Mouse (Mus musculus) kidney, adult 9 months (tissue): ENCODE results near the gene Tubb1.

Experiments
- DNase-seq: peaks from one replicate; pipeline ENCODE4 v3.0.0; 2022

Gene Tubb1

DNA sequence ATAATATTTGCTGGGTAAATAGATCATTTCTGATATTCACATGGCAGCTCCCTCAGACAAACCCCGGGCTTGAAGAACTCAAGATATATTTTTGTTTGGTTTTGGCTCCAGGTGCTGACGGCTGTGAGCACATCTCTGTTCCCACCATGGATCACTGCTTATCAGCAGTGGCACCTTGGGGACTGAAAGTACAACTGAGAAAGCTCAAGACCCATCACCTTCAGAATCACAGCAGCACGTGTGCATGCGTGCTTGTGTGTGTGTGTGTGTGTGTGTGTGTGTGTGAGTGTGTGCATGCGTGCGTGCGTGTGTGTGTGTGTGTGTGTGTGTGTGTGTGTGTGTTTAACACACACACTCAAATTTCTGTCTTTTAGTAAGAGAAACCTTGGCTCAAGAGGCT lies 6.1 kb upstream of the Tubb1 start:
- DNase-seq = no peak

DNA sequence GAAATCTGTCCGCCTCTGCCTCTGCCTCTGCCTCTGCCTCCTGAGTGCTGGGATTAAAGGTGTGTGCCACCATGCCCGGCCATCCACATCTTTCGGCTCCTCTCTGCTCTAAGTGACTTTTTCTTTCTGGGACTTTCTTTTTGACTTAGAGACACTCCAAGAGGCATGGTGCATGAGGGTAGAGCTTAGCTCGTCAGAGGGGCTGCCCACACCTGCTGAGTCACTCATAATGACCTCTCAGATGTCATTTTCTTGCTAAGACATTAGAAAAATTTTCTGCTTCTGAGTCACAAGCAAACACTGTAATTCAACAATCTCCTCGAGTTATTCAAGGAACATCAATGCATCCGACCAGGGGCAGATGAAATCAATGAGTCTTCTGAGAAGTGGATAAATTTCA lies 5.5 kb upstream of the Tubb1 start:
- no peak for DNase-seq

DNA sequence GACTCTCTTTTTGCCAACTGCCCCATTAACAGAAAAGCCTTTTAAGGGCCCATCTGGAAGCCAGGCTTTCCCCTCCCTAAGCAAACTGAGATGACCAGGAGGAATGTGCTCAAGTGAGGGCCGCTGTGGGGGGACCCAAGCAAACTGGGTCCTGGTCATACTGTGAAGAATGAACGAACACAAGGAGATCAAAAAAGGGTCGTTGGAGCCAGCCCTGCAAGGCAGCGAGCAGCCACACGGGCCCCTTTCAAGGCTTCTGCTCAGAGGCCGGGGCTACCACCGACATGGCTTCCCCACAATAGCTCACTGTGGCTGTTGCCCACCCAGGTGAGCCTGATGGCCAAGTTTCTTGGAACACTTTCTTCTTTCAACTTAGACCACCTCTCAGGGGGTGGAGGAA lies 4.0 kb upstream of the Tubb1 start:
- DNase-seq = no peak

DNA sequence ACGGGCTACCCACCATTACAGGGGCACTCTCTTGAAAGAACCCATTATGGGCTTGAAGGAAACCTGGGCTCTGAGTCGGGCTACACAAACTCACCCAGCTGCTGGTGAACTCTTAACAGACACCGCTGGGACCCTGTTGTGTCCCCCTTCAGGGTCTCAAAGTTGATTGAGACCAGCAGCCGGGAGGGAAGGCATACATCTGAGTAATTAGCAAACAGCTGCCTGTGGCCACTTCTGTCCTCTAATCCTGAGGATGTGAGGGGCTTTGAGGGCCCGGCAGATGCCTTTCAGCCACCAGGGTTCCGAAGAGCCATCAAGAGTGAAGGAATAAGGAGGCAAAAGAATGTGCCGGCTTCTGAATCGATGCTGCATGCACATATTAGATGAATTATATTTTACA lies 3.6 kb upstream of the Tubb1 start:
- DNase-seq = no peak

DNA sequence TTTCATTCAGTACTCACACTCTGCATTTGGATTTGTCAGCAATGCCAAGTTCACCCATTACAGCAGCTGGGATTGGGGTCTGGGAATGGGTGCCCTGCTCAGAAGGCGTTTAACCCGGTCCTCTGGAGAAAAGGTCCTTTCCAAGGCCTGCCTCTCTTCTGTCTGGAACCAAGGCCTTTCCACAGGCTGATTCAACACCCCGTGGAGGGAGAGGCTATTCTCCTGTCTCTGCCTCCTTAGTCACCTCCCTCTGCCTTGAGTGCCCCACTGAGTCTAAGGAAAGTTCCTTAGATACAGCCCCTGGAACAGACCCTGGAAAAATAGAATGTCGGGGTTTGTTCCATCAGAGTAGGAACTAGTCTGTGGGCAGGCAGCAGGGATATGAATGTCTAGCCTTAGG lies 2.1 kb upstream of the Tubb1 start:
- DNase-seq = no peak

DNA sequence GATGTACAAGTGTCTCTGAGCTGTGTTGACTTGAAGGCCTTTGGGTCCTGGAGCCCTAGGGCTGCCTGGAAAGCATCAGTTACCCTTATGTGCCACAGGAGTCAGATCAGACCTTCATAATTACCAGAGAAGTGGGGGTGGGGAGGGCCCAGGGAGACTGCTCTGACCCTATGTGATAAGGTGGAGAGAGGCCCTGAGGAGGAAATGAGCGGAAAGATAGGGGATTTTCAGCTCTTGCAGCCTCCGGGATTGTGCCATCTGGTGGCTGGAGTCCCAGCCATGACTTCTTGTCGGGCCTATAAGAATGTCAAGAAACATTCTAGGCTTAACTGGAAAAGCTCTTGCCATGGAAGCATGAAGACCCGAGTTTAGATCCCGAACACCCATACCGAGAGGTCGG lies 3.2 kb downstream of the Tubb1 start:
- no peak for DNase-seq

DNA sequence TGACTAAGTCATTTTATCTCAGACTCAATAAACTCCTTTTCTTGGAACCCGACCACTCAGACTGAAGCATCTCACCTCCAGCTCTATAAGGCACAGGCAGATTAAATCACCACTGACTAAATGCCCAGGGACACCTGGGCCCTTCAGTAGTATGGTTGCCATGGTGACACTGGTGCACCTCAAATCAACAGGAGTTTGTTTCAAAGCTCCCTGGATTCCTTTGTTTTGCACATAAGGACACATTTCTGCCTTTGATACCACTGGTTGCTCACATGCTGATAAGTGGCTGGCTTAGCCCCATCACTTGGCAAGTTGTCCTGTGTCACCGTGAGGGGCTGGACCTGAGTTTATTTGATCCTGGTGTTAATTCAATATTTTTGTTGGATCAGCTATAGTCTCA lies 8.9 kb downstream of the Tubb1 start:
- DNase-seq = no peak

DNA sequence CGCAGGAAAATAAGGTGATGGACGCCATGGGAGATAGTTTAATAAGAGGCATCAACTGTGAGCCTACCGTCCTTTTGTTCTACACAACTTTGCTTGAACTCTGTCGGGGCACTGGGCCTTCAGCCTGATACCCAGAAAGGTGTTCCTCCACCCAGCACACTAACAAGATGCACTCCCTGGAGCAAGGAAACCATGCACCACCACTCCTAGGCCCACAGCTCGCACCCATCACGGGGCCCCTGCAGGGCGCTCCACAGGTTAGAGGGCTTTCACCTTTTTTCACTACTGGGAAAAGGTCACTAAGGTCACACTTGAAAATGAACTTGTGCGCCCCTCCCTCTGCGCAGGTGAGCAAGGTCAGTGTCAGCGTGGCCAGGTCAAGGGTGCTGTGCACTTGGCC lies 12.9 kb downstream of the Tubb1 start:
- DNase-seq = no peak

DNA sequence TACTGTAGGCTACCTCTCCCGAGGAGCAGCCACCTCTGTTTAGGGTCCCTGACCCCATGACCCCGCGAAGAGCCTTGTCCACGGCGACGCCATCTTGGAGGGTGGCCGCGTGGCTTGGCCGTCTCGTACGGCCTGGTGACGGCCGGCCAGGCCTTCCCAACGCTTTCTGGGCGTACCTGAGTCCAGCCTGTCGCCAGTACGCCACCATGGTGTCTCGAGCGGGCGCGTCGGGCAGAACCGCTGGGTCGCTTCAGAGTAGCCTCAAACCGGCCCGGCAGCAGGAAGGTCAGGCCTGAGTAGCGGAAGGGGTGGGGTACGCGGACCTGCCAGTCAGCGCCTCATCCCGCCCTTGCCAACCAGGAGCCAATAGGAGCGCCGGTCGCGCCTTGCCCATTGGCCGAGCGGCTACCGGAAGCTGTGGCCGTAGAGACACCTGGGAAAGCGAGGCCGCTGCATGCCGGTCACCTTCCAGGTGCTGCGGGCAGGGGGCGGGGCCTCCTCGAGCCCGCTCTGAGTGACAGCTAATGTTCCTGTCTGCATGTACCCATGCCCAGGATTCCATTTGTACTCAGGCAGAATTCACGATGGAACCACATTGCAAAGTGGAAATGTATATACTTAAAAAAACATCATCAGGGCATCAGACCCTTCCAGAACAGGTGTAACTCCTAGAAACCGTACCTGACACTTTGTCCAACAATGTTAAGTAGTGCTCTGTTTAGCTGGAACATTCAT lies 13.5 kb downstream of the Tubb1 start, which contains the start of gene Atp5e:
Gene Atp5e (minus strand): TSS at position 317 of the 735 bp plus-strand sequence.
- peak; percentile 98 for DNase-seq

DNA sequence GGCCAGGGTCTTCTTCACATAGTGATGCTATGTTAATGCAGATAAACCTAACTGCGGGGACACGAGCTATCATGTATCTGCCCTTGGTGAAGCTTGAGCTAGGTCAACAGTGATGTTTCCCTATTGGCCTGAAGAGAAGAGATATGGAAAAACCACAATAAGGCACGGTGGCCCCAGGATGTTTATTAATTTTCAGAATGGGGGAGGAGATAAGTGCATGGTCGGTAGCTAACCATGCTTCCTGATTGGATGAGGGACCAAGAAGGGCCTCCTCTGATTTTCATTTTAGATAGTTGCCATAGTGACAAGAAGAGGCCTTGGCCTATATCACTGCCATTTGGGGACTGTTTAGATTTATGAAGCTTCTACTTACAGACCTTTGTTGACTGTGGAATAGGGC lies 19.8 kb downstream of the Tubb1 start:
- DNase-seq = no peak

DNA sequence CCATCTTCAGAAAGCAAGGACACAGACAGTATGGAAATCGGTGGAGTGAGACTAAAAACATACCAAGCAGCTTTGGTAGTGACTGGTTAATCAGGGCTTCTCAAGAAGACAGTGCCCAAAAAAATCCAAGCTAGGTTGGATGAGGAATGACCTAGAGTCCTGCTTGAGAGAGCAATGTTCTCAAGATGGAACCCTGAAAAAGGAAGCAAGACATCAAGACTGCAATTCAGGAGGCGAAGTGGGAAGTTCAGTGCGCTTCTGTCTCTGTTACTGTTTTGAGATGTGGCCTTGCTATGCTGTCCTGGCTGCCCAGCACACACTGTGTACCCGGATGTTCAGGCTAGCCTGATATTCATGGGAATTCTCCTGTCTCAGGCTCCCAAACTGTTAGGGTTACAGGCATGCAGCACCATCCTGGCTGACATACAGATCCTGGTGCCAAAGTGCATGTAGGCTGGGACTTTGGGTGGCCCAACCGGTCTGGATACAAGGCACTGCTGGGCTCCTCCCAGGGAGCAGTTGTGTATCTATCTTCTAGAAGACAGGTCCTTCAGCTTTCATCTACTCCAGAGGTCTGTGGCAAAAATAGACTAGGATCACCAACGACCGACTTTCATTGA lies 20.4 kb downstream of the Tubb1 start:
- no peak for DNase-seq

DNA sequence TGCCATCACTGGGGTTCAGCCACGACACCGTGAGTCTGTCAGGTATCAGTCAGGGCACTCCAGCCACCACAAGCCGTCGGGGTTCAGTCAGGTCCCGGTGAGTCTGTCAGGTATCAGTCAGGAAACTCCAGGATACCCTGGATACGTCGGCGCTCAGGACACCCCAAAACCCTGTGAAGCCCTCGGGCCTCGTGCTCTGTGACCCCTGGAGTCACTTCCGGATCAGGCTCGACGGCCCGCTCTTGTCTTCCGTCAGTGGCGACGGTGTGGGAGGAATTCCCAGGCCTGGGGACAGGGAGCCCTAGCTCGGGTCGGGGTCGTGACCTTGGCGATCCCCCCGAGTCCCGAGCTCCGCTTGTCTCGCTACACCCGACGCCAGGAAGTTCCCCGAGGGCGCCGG lies 21.9 kb downstream of the Tubb1 start:
- DNase-seq = no peak

DNA sequence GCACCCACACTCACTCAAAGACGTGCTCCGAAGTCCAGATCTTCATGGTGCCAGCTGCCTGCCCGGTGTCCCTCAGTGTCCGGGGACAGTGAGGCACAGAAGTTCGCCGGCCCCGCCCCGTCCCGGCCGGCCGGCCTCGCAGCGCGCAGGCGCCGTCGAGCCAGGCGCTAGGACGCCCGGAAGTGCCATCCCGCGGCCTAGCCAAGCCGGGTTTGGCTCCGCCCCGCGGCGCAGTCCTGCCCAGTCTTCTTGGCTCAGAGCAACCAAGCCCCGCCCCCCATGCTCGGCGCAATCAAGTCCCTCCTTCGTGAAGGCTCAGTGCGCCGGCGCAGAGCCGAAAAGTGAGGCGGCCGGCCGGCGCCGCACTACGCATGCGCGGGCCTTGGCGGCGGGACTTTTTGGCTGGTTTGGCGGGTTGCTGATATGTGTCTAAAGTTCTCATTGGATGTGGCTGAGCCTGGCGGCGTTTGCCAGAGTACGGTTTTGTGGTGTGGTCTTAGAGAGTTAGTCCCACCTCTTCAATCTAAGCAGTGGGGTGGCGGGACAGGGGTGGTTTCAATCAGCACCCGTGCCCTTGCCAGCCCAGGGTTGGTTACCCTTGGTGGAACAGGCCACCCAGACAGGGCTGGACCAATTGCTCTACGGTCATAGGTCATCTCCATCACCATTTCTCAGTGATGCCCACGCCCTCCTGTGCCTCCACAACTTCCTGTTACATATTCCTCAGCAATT lies 22.5 kb downstream of the Tubb1 start, which contains the start of gene Prelid3b:
Gene Prelid3b (minus strand): TSS at position 264 of the 732 bp plus-strand sequence.
- peak; percentile 99 for DNase-seq

DNA sequence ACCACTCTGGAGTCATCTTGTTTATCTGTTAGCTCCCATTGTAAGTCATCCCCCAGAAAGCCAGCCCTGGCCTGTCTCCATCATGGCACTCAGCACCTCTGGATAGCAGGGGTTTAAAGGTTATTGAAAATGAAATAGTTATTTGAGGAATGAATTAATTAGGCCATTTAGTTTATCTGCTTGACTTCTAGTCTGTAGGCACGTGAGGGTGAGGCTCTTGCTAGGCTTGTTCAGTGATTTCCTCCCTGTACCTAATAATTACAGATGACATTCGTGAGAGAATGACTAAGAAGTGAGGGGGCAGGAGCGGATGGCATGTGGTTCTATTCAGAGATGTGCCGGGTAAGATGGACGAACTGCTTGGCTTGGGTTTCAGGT lies 23.0 kb downstream of the Tubb1 start:
- no peak for DNase-seq

DNA sequence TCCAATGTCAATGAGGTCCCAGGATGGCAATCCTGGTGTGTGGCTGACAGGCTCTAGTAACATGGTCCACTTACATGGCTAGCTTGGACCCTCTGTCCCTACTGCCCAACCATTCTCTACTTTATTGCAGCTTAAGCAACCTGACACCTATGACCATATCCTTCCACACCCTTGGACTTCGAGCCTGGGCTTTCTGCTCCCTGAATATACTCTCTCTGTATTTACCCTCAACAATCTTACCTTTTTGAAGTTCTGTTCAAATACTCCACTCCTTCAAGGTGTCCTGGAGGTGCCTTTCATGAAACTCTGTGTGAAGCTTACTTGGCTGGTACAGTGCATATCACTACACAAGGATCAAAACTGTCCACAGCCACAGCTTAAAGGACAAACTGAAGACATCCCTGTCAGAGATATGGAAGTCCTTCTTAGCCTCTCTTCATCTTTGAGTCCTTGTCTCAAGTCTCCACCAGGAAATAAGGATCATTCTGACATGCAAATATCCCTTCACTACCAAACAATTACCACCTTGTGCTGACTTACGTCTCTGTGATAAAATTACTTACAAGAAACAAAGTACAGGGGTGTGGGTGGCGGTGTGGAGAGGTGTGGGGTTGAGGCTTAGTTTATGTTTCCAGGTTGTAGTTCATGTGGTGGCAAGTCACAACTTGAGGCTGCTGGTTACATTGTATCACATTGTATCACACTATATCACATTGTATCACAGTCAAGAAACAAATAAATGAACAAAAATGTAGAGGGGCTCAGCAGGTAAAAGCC lies 27.2 kb downstream of the Tubb1 start:
- DNase-seq = no peak

DNA sequence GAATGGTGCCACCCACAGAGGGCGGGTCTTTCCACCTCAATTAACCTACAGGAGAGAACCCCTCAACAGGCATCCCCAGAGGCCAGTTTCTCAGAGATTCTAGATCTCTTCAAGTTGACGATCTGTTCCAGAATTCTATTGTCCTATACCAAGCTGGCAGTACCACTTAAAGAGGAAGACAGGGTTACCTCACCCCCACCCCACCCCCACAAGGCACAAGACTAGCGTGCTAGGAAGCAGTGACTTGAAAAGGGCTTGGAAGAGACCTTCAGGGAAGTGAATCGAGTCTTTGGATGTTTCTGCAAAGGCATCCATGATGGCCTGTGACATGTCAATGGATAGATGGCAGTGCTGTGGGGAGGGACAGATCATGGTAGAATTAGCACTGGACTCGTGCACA lies 28.3 kb downstream of the Tubb1 start:
- DNase-seq = no peak

DNA sequence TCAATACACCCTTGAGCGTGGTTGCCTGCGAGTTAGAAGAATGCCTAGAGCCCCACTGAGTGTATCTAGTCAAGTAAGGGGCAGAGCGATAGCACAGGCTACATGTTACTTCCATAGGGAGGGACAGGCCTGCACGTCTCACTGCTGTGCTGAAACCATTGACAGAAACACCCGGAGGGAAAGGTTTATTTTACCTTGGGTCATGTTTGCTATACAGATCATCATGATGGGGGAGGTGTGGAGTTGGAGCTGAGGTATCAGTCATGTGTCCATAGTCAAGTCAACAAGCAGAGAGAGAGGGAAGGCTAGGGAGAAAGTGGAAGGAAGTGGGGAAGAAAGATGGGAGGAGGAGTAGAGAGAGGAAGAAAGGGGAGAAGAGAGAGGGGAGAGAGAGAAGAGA lies 36.5 kb downstream of the Tubb1 start:
- no peak for DNase-seq

DNA sequence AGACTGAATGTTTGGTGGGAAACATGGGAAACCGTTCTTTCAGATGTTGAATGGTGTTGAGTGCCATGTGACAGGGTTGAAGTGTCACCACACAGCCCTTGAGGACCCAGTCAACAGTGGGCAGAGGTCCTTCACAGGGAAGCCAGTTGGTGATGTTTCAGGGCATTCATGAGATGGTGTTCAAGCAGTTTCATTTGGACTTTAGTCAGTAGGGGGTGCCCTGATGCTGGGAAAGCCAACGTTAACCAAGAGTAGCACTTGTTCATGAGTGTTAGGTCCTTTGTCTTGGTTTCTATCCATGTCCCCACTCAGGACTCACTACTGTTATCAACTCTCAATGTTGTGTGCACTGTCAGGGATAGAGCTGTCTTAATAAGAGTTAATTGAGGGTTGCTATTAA lies 42.4 kb downstream of the Tubb1 start:
- DNase-seq = peak; percentile 13

DNA sequence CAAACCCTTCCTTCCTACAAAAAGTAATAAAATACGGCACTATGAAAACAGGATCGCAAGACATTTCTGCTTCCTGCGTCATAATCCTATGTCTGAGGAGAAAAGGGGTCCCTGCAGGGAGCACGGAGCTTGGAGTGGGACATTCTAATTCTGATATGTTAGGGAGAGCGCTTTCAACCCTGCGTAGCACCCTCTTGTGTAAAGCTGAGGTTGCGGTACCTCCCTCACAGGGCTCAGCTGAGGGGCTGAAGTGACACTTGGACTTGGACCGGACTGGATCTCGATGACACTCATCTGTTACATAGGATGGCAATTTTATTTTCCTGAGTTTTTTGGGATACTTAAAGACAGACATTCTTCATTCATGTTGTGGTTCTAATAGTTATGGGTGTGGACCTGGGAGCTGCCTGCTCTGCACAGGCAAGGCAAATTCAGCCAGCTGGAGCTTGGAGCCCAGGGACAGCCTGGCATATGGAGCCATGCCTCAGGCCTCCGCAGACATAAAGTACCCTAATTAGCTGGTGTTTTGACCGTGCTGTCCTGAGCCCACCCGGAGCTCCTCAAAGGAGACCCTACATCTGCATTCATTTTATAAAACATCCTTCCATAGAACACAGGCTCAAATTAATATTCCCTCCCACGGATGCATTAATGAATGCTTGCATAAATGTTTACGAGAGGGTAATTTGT lies 50.5 kb downstream of the Tubb1 start:
- DNase-seq = no peak

DNA sequence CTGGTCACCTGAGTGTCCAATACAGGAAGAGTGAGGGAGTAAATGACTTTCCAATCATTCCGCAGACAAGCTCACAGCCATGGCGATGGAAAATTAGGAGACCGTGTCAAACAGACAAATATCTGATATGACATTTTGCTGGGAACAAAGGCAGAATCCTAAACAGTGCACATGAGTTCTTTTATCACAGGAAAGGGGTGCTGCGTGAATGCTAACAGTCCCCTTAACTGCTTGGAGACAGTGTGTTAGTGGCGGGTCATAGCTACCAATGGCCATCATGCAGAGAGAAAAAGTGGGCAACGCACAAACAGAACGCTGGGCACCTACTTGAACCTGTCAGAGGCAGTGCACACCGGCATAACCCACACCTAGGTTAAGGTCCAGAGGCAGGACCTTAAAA lies 51.0 kb downstream of the Tubb1 start:
- no peak for DNase-seq

DNA sequence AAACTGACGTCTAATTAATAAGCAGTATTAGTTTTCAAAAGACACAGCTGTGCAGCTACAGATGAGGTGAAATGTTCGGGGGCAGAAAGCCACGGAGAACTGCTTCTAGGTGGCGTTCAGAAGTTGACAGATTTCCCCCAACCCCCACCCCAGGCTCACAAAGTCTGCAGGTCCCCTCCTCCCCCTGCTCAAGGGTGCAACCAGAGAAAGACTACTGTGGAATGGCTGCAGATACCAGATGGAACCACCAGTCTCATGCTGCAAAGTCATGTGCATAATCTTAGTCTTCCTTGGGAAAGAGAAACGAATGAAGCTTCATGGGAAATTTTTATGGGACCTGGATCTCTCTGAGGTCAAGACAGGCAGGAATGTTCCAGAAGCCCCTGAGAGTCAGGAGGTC lies 51.8 kb downstream of the Tubb1 start:
- no peak for DNase-seq

DNA sequence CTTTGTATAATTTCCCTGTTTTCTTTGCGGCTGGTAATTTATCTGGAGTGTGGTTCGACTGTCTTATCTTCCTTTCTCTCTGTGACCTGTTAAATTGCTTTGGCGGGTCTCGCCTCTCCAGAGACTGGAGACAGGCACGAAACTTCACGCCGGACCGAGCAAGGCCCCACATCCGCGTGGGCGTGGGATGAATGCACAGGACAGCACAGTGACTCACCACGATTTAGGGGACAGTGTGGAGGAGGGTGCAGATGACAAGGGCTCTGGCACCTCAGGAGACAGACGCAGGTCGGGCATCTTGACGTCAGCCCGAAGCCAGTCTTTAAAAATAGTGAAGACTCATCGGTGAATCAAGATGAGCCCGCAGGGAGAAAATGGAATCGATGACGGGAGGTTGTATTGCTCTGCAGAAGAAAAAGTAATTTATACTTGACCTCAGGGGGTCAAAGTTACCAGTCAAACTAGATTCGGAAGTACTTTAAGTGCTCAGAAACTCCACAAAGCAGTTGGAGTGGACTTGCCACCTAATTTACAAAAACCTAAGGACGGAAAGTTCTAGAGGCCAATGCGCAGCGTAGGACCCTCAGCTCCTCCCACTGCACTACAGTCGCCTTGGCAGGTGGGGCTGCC lies 52.5 kb downstream of the Tubb1 start:
- DNase-seq = no peak
